Mouse (Mus musculus): ENCODE results near the gene Ubap2.

Gene Ubap2

DNA sequence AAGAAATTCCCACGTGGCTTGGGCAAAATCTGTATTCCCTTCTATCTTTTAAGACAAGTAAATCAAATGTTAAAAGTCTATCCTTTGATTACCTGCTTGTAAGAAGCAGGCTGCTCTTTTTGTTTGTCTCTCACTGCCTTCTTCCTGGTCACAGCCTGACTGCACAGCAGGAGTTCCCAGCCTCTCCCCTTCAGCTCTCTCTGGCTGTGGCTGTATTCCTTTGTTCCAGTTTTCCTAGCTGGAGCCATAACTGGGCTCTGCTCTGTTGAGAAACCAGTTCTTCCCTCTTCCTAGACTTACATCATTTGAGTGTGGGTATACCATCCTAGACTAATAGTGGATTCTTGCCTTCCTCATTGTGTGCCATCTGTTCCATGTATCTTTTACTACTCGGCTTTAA is 110.0 kb downstream of the Ubap2 start:
- no peak for DNase-seq (ENCODE audit: low spot score)

DNA sequence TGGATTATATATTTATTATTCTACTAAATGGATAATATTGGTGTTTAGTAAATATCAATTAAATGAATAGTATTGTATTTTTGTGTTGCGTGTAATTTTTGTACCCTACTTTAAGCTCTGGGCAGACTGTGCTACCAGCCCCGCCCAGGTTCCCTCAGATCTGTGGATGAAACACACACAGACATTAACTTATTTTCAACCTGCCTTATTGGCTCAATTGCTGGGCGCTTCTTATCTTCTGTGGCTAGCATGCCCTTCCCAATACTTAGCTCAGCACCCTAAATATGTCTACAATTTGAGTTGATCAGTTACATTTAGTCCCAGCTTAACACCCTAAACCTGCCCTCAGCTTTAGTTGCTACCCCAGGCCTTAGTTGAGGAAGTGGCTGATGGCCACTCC is 113.7 kb downstream of the Ubap2 start:
- DNase-seq (ENCODE audit: low spot score) = no peak

GRCm38 (mm10) chr4:41158251-41158650 is 116.7 kb downstream of the Ubap2 start:
- DNase-seq (ENCODE audit: low spot score) = no peak

DNA sequence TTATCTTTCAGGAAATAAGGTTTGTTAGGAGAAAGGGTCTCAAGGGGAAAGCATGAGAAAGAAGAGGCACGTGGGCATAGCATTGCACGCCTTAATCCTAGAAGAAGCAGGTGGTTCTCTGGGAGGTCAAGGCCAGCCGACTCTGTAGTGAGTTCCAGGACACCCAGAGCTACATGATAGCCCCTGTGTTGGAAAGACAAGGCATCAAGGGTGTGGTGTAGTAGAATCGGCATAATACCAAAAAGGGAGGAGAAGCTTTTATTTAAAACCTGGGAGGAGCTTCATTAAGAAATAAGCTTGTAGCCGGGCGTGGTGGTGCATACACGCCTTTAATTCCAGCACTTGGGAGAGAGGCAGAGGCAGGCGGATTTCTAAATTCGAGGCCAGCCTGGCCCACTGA is 118.0 kb downstream of the Ubap2 start:
- no peak for DNase-seq (ENCODE audit: low spot score)

GRCm38 (mm10) chr4:41153146-41153545 is 121.8 kb downstream of the Ubap2 start:
- DNase-seq (ENCODE audit: low spot score) = no peak

GRCm38 (mm10) chr4:41151186-41151585 is 123.8 kb downstream of the Ubap2 start:
- DNase-seq (ENCODE audit: low spot score) = no peak

GRCm38 (mm10) chr4:41149891-41150290 is 125.1 kb downstream of the Ubap2 start:
- DNase-seq (ENCODE audit: low spot score) = no peak

Measured in yolk sac, embryonic 10.5 days (tissue).